Mouse (Mus musculus) G1E (cell line): Measurements from ENCODE around the gene Morc3. TPM values are rescaled to one million over a fixed set of nuclear protein-coding genes. Genes with fewer than 3 reads are reported as not detected.
A peak's percentile ranks its signal among the peaks of the same experiment; 100 is the strongest.

Experiments used
- ATAC-seq: 2 replicates; pipeline ENCODE4 v1.8.0; 2016; ENCODE audit warnings: mild to moderate bottlenecking; ENCODE audit not compliant: insufficient number of reproducible peaks, poor library complexity, low FRiP score, severe bottlenecking; ENCODE audit errors: extremely low read depth
- DNase-seq: peaks from one replicate; pipeline ENCODE4 v3.0.0; 2012; ENCODE audit warnings: low spot score
- H3K27me3 ChIP-seq: 2 replicates; pipeline ENCODE4 v1.6.1; 2012; ENCODE audit warnings: mild to moderate bottlenecking, low read length, inconsistent platforms; ENCODE audit not compliant: insufficient read depth
- H3K36me3 ChIP-seq: replicated peaks from 2 replicates; pipeline ENCODE3; 2012; ENCODE audit warnings: mild to moderate bottlenecking, inconsistent platforms
- H3K4me1 ChIP-seq: 2 replicates; pipeline ENCODE4 v1.6.1; 2012; ENCODE audit warnings: low read depth, low read length, inconsistent platforms, mixed read lengths; ENCODE audit not compliant: insufficient read depth
- H3K4me3 ChIP-seq: 2 replicates; pipeline ENCODE4 v1.5.1; 2012; ENCODE audit warnings: low read depth, mild to moderate bottlenecking, inconsistent platforms, low read length, moderate library complexity, mixed read lengths
- H3K9me3 ChIP-seq: replicated peaks from 2 replicates; pipeline ENCODE4 v1.6.1; 2012; ENCODE audit warnings: inconsistent platforms
- CTCF ChIP-seq: IDR thresholded peaks from 2 replicates; pipeline ENCODE4 v1.5.1; 2012; ENCODE audit warnings: low read depth, low read length, inconsistent platforms, mixed read lengths
- GATA1 ChIP-seq: IDR thresholded peaks from 2 replicates; pipeline ENCODE4 v1.6.1; 2012; ENCODE audit warnings: borderline replicate concordance, low read length, inconsistent platforms, mixed read lengths
- GATA2 ChIP-seq: IDR thresholded peaks from 2 replicates; pipeline ENCODE4 v1.6.1; 2012; ENCODE audit warnings: low read depth, low read length, inconsistent platforms, borderline replicate concordance
- POLR2AphosphoS5 ChIP-seq: IDR thresholded peaks from 2 replicates; pipeline ENCODE4 v1.6.1; 2012; ENCODE audit warnings: low read depth, low read length, inconsistent platforms; ENCODE audit not compliant: insufficient replicate concordance
- TAL1 ChIP-seq: conservative IDR thresholded peaks from 2 replicates; pipeline ENCODE4 v1.6.1; 2012; ENCODE audit warnings: low read depth, low read length, inconsistent platforms, mixed read lengths
- polyA plus RNA-seq: library from polyadenylated mRNA; stranded (reverse); fragments of >175 nt; gene quantifications from 2 replicates; pipeline ENCODE4 v1.2.3, GENCODE M21; 2012
- total RNA-seq, 2 experiments: library from RNA; stranded (forward) in 1 of 2; stranded (reverse) in 1 of 2; fragments of 200-1000 nt in 1 of 2; fragments of >200 nt in 1 of 2; fragmentation: Nextera tagmentation in 1 of 2; gene quantifications; 2 replicates each; pipeline ENCODE4 v1.2.3; 2014 to 2017

Morc3 gene
- total and polyA plus RNA-seq, 3 experiments: 13.9 to 88.5 (median 76.3) TPM

DNA sequence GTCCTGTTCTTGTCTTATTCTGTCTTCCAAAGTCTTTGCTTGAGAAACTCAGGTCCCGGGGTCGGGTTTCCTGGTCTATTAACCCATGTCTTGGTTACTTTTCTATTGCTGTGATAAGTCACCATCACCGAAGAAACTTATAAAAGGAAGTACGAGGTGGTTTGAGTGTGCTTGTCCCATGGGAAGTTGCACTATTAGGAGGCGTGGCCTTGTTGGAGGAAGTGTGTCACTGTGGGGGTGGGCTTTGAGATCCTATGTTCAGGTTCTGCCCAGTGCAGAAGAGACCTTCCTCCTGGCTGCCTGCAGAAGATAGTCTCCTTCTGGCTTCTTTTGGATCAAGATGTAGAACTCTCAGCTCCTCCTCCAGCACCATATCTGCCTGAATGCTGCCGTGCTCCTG lies 56.6 kb downstream of the Morc3 start:
- Histone ChIP-seq H3K36me3 (peaks cover 85% of the 10 kb centered on the region), H3K9me3 (no peaks in the 10 kb centered on the region), H3K4me3 (no peak overlapping the region), H3K27me3 (no peaks in the 10 kb centered on the region), H3K4me1 (peaks cover 38% of the 10 kb centered on the region)
- TF ChIP-seq POLR2AphosphoS5: no peak
- no peak for TF ChIP-seq CTCF
- TF ChIP-seq GATA1: no peak
- ATAC-seq (no peak), DNase-seq (no peak)

DNA sequence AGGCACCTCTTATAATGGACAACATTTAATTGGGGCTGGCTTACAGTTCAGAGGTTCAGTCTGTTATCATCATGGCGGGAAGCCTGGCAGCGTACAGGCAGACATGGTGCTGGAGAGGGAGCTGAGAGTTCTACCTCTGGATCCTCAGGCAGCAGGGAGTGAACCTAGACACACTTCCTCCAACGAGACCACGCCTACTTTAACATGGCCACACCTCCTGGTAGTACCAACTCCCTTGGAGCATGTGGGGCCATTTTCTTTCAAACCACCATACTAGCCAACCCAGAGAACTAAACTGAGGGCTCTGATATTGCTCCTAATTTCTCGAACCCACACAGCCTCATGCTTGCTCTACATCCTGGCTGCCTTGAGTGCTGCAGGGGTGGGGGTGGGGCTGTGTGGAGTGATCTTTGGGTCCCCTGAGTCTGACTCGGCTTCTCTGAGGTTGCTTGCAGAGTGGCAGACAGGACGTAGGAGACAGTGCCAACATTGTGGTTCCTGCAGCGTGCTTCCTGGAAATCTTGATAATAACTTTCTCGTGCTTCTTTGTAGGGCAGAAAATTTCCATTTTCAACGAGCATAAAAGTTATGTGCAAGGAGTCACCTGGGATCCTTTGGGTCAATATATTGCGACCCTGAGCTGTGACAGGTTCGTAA lies 59.2 kb downstream of the Morc3 start:
- H3K9me3 ChIP-seq: no peaks in the 10 kb centered on the region
- ATAC-seq (no peak), DNase-seq (no peak)

DNA sequence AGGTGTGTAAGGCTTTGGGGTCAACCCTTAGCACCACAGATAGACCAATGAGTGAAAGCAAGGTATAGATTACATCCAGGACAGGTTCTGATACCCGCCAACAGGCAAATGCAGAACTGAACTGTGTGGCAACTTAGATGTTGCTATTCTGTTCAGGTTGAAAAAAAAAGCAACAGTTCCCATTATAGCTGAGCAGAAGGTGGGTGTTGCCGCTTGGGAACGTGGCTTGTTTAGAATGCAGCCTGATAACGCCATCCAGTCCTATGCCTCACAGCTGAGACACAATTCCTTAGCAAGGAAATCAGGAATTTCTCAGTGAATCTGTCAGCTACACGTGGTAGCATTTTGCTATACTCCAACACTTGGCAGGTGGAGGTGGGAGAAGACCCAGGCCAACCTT lies 61.4 kb downstream of the Morc3 start:
- Histone ChIP-seq H3K9me3 (no peaks in the 10 kb centered on the region), H3K27me3 (no peaks in the 10 kb centered on the region), H3K4me3 (no peak overlapping the region), H3K36me3 (peaks cover 79% of the 10 kb centered on the region), H3K4me1 (peaks cover 13% of the 10 kb centered on the region)
- DNase-seq (no peak), ATAC-seq (no peak)
- TF ChIP-seq GATA2 (no peak), TAL1 (no peak), POLR2AphosphoS5 (no peak), GATA1 (no peak), CTCF (no peak)

More for the DNA sequence above, 59.2 kb downstream of the Morc3 start:
- no peaks in the 10 kb centered on the region for H3K27me3 ChIP-seq
- TF ChIP-seq CTCF: no peak
- TF ChIP-seq GATA1: no peak
- no peak for TF ChIP-seq TAL1
- TF ChIP-seq POLR2AphosphoS5: no peak
- H3K4me1 ChIP-seq: peaks cover 22% of the 10 kb centered on the region
- H3K36me3 ChIP-seq: peaks cover 98% of the 10 kb centered on the region
- H3K4me3 ChIP-seq: no peak overlapping the region

DNA sequence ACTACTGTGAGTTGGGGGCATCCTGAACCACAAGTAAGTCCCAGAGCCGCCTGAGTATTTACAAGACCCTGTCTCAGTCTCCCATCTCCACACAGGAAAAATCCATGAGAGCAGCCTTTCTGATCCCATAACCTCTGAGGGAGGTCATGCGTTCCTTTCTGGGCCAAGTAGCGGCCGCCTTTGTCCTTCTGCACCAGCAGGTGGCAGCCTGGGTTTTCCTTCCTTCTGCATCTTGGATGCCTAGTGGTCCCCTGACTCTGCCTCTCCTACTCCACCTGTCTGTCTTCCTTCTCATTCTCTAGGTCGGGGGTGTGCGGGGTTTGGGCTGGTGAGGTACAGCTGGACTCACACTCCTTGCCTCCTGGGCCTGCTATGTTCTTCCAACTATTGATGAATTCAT lies 71.1 kb downstream of the Morc3 start:
- H3K36me3 ChIP-seq: peaks cover 88% of the 10 kb centered on the region

DNA sequence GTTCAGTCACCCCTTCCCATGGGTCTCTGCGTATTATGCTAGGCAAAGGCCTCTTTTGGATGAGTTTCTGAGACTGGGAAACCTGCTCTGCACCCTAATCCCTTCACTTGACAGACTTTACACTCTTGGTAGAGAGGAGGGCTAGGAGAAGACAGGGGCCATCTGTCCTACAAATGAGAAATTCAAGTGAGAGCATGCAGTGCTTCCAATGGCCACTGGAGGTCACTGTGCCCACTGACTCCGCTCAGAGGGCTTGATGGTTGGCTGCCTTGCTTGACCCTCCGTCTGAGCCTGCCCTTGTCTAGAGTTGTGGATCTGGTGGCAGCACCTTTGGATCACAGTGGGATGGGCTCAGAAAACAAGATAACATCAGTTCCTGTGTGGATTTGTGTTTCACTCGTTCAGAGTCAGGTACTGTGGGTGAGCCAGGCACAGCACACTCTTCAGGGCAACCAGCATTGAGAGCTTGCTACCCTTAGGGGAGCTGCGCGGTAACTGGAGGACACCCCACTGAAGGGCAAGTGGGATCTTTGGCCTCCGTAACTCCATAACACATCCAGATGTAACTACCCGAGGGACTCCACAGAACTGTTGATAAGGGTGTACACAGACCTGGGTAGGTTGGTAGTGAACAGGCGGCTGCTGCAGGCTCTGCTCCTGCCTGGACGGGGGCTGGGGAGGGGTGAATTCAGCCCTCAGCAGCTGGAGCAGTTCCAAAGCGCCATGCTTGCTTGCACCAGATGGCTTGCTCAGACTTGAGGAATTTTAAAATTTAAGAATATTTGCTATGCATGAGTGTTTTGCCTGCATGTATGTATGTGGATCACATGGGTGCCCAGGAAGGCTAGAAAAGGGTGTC lies 74.5 kb downstream of the Morc3 start:
- TF ChIP-seq CTCF: peak; percentile 94
- TF ChIP-seq GATA1: no peak

More for the DNA sequence above, 71.1 kb downstream of the Morc3 start:
- ATAC-seq (no peak), DNase-seq (no peak)
- Histone ChIP-seq H3K27me3 (no peaks in the 10 kb centered on the region), H3K4me1 (no peaks in the 10 kb centered on the region), H3K4me3 (no peak overlapping the region), H3K9me3 (no peaks in the 10 kb centered on the region)
- no peak for TF ChIP-seq GATA2
- no peak for TF ChIP-seq POLR2AphosphoS5
- no peak for TF ChIP-seq CTCF
- TF ChIP-seq GATA1: no peak
- TF ChIP-seq TAL1: no peak

DNA sequence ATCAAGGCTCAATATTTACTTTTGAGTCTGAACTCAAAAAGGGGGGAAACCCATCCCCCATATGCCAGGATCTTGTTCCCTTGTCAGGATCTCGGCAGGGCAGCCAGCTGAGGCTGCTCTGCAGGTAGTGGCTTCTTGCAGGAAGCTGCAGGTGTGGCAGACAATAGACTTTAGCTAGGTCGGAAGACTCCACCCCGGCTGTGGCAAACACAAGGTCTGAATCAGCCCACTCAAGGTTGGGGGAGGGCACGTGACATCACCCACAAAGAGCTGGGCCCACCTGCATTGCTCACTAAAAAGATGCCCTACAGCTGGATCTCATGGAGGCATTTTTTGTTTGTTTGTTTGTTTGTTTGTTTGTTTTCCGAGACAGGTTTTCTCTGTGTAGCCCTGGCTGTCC lies 75.8 kb downstream of the Morc3 start:
- ATAC-seq (no peak), DNase-seq (no peak)
- TF ChIP-seq GATA2 (no peak), POLR2AphosphoS5 (no peak), TAL1 (no peak), CTCF (no peak), GATA1 (no peak)
- no peaks in the 10 kb centered on the region for H3K4me1 ChIP-seq
- no peak overlapping the region for H3K4me3 ChIP-seq
- H3K9me3 ChIP-seq: no peaks in the 10 kb centered on the region
- peaks cover 47% of the 10 kb centered on the region for H3K36me3 ChIP-seq
- peaks cover 3% of the 10 kb centered on the region for H3K27me3 ChIP-seq

More for the DNA sequence above, 74.5 kb downstream of the Morc3 start:
- Histone ChIP-seq H3K36me3 (peaks cover 60% of the 10 kb centered on the region), H3K27me3 (no peaks in the 10 kb centered on the region), H3K4me3 (no peak overlapping the region), H3K9me3 (no peaks in the 10 kb centered on the region), H3K4me1 (no peaks in the 10 kb centered on the region)
- DNase-seq (peak; percentile 47), ATAC-seq (peak; percentile 54; the same call in 1 of the 2 replicates)
